Mouse (Mus musculus): ENCODE measurements around the gene Gm10322. TPM values are rescaled to one million over a fixed set of nuclear protein-coding genes. Genes with fewer than 3 reads are reported as not detected.

The Gm10322 gene
- total RNA-seq, 2 experiments from 2014 or later, result not detected

GRCm38 (mm10) chr10:59642659-59643377, 27.0 kb downstream of the Gm10322 start:
- DNase-seq, result no peak
- intact Hi-C loops (cut with DNase I), result no loop called here

- intact Hi-C loops (cut with DNase I), result no loop called here
Measured at GRCm38 (mm10) chr10:59643645-59644044, 27.8 kb downstream of the Gm10322 start.

GRCm38 (mm10) chr10:59644710-59645109, 28.8 kb downstream of the Gm10322 start:
- intact Hi-C loops (cut with DNase I), result no loop called here
- DNase-seq, result no peak

More at GRCm38 (mm10) chr10:59643645-59644044, 27.8 kb downstream of the Gm10322 start:
- DNase-seq, result no peak

GRCm38 (mm10) chr10:59645153-59645552, 29.3 kb downstream of the Gm10322 start:
- intact Hi-C loops (cut with DNase I), result no loop called here
- no peak for DNase-seq

- DNase-seq, result no peak
- intact Hi-C loops (cut with DNase I), result no loop called here
Measured at GRCm38 (mm10) chr10:59646821-59647378, 31.0 kb downstream of the Gm10322 start.

- no peak for DNase-seq
- intact Hi-C loops (cut with DNase I), result no loop called here
Measured at GRCm38 (mm10) chr10:59656799-59657198, 40.9 kb downstream of the Gm10322 start.

GRCm38 (mm10) chr10:59664765-59665164, 48.9 kb downstream of the Gm10322 start:
- intact Hi-C loops (cut with DNase I), result no loop called here
- DNase-seq, result no peak

GRCm38 (mm10) chr10:59665503-59666291, 49.8 kb downstream of the Gm10322 start:
- intact Hi-C loops (cut with DNase I), result no loop called here

More at GRCm38 (mm10) chr10:59665503-59666291, 49.8 kb downstream of the Gm10322 start:
- no peak for DNase-seq

Other genes starting within 250 kb of the Gm10322 start
- gene Gm10273, start 220.4 kb upstream of the Gm10322 start, total RNA-seq (2021), result 100 to 1,000 TPM; 146 to 148 TPM
- gene Pla2g12b, start 212.4 kb upstream of the Gm10322 start, total RNA-seq (2021), result not detected
- not detected for gene Oit3, start 174.3 kb upstream of the Gm10322 start, total RNA-seq (2021)
- 10 to 100 TPM; 21.8 to 24.0 TPM for gene Mcu, start 629 bp downstream of the Gm10322 start, total RNA-seq (2021)
- gene Micu1, start 86.4 kb downstream of the Gm10322 start, total RNA-seq (2021), result 10 to 100 TPM; 20.3 to 23.3 TPM

All from heart, postnatal 36 days (tissue).